Mouse (Mus musculus) kidney, adult 18-20 months (tissue): Measurements from ENCODE around the gene Pik3r2.

Experiments
- DNase-seq: peaks from one replicate; pipeline ENCODE4 v3.0.0; 2021

Pik3r2 gene

GRCm38 (mm10) chr8:70772075-70772474, 4.4 kb downstream of the Pik3r2 start:
- DNase-seq, result no peak

DNA sequence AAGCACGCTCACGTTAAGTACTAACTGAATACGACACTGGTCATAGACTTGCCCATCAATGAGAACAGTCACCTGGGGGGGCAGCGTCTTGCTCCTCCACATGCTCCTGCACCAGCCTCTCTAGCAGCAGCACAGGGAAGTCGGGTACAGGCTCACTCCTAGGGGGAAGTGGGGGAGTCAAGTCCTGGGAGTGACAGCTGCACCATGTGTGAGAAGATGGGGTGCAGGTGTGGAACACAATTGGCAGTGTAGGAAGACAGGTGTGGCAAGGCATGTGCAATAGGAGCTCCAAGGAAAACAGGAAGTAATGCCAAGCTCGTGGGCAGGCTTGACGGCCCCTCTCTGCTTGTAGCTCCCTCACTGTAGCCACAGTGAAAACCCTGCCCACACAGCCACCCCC, 5.3 kb downstream of the Pik3r2 start:
- no peak for DNase-seq

DNA sequence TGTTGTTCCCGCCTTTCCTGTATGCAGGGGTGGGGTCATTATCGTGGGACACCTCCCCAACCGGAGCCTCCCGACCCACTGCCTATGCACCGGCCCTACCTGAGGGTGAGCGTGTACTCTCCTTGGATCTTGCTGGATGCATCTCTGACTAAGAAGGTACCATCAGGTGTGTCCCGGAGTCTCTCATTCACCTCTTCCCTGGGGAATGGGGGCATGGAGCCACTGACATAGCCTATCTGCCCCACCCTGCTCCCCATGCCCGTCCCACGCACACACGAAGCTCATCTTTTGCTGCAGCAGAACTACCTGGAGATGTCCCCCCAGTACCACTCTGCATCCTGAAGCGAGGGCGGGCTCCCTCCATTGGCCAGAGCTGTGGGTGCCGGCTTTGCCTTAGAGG, 5.8 kb downstream of the Pik3r2 start:
- no peak for DNase-seq

DNA sequence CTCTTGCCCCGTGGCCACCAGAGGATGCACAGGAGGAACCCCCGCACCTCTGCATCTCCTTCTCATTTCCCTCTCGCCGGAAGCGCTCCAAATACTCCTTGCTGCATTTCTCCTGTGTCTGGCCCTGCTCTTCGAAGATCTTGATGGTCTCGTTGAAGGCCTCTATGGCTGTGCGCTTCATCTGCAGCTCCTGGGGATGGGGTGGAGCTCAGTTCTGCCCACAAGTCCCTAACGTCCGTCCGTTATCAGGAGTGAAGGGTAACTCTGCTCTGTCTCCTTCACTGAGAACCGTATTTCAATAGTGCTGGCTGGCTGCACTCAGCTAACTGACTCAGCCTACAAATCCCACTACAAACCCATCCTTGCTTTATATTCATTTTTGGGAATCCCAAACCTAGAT, 6.7 kb downstream of the Pik3r2 start:
- no peak for DNase-seq

- peak; percentile 95 for DNase-seq
These were observed 7.2 kb downstream of the Pik3r2 start for GRCm38 (mm10) chr8:70769359-70769758.

DNA sequence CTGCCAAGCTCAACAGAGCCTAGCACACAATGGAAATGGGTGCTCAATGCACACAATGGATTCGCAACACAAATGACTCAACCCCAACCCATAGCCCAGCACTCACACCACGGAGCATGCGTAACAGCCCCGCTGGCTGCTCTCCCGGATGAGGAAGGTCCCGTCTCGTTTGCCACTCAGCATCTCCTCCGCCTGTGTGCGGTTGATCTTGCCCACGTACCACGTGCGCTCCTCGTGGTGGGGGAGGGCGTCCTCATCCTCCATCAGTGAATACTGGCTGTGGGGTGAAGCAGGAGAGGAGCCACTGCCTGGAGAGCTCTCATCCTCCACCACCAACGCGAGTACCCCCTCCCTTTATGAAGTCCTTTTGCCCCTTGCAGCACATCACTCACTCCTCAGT, 7.6 kb downstream of the Pik3r2 start:
- DNase-seq, result no peak

- DNase-seq, result no peak
These were observed 8.2 kb downstream of the Pik3r2 start for GRCm38 (mm10) chr8:70768231-70768776.

DNA sequence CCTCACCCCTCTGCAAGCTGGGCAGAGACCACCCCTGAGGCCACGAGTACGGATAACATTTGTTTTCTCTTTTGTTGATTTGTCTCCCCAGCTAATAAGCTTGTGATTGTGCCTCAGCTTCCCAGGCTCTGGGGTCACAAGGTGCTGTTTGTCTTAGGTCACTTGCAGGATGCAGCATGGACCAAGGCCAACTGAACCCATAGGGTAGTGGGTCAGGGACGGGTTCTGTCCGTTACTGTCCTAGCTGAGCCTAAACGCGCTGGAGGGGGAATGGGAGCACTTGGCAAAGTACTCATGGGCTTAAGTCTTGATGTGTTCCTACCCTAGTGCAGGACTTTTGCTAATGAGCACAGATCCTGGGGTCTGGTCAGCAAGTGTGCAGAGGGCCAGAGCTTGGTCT, 9.0 kb downstream of the Pik3r2 start:
- no peak for DNase-seq

DNA sequence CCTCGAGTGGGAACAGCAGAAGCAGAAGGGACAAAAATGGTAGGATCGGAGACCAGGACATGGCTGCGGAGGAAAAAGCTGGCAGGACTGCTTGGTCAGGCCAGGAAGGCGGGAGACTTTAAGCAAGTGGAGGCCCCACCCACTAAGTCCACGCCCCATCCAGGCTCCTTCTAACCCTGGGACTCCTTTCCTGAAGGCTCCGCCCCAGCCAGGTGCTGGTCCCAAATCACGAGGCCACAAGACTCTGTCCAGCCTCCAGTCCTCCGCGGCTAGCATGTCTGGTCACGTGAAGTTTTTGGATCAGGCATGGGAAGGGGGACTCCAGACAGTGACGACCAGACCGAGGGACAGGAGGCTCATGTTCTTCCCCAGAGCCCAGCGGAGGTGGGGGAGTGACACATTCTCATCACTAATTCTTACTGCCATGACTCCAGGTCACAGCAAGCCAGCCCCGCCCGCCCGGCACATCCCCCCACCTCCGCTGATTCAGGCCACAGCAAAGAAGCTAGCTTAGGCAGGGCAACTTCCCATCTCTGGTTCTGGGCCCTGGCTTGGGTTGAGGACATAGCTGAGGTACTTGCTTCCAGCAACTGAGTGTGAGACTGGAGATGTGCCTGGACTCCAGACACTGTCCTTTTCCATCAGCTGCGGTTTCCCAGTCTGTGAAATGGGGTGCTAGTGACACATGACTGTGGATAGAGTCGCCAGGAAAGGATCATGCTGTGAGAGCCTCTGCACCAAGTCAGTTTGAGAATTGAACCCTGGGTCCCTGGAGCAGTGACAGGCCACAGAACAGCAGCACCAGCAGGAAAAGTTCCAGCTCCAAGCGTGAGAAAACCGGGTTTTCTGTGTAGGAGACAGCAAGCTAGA, 9.7 kb downstream of the Pik3r2 start:
- peak; percentile 91 for DNase-seq

DNA sequence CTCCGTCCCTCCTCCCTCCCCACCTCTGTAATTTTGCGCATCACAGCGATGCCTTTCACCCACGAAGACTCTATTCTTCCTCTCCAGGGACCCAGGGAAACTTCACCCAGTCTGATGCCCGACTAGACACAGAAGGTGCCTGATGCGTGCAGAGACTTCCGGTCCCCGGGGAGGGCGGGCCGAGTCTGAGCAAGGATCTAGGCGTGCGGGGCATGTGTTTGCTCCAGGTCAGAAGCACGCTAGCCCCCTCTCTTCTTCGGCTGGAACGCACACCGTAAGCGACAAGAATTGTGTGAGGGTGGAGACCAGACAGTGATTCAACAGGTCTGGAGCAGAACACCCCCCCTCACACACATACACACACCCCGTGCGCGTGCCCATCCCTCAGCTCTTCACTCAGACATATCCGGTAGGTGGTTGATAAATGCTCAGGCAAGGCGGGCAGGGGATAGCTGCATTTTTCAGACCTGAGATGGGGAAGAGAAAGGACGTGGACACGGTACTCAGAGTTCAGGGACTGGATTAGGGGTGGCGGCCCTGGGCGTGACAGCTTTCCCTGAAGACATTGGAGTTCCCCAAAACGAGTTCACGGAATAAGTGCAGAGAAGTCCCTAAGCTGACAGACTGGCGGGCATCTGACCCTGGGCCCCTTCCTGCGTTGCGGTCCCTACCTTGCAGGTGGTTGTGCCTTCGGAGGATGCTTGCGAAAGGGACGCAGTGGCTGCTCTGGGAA, 10.5 kb downstream of the Pik3r2 start:
- DNase-seq, result peak; percentile 47

- DNase-seq, result no peak
These were observed 11.2 kb downstream of the Pik3r2 start for GRCm38 (mm10) chr8:70765329-70765728.

- DNase-seq, result no peak
These were observed 11.8 kb downstream of the Pik3r2 start for GRCm38 (mm10) chr8:70764676-70765075.

GRCm38 (mm10) chr8:70764026-70764425, 12.5 kb downstream of the Pik3r2 start:
- DNase-seq, result no peak

DNA sequence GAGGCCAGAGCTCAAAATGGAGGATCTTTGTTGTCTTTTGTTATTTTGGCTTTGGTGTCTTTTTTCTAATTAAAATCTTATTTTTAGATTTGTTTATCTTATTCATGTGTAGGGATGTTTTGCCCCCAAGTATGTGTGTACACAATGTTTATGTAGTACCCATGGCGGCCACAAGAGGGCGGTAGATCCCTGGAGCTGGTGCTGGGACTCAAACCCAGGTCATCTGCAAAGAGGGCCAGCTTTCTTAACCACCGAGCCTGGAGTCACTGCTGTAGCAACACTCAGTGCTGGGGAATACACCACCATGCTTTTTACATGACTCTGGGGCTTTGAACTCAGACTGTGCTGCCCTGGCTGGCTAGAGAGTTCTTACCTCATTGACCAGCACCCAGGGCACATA, 13.2 kb downstream of the Pik3r2 start:
- DNase-seq, result peak; percentile 69

DNA sequence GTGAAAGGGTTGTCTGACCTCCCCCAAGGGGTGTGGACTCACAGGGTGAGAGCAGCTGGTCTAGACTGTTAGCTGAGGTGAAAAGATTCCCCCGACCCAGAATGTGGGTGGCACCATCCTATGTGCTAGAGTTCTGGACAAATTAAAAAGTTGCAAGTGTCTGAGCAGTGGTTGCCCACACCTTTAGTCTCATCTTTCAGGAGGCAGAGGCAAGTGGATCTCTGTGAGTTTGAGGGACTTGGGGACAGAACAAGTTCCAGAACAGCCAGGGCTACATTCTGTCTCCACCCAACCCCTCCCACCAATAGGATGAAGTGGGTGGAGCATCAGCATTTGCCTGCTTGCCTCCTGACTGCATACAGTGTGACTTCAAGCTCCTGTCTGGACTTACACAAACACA, 14.4 kb downstream of the Pik3r2 start:
- no peak for DNase-seq

DNA sequence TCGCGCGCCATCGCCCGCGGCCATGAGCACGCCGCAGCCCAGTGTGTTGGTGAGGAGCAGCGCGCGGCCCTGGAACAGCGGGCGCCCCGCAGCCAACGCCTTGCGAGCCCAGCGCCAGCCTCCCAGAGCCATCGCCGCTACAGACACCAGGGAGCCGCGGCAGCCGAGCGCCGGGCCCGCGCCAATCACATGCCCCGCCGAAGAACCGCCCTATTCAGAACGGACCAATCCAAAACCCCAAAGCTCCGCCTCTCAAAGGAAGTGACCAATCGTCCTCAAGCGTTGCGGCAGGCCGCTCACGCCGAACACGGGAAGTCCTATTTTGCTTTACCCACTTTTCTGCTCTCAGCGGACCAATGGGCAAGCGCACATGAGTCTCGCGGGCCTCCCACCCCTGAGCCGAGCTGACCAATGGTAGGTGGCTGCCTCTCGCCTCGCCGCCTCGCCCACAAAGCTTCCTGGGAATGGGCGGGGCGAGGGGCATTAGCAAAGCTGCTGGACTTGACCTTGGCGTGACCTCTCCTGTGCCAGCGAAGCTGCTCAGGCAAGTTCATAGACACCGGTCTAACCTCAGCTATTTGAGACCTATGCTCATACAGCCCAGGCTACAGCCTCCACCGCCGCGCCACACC, 15.6 kb downstream of the Pik3r2 start, which contains the start of gene Mpv17l2:
Gene Mpv17l2 (minus strand): TSS at position 172 of the 632 bp plus-strand sequence.
- DNase-seq, result peak; percentile 92

- no peak for DNase-seq
These were observed 16.2 kb downstream of the Pik3r2 start for GRCm38 (mm10) chr8:70760350-70760749.

GRCm38 (mm10) chr8:70758616-70759561, 17.6 kb downstream of the Pik3r2 start:
- peak; percentile 47 for DNase-seq

DNA sequence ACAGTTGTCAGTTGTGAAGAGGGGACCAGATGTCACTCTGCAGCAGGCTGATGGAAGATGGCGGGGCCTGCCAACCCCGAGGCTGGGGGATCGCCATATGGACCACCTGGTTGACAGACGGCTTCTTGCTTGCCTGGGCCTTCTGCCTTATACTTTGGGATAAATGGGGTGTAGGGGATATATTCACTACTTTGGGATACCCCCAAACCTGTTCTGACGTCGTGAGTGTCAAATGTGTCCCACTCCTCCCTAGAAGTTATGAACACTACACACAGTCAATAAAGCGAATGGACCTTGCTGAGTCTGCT, 18.3 kb downstream of the Pik3r2 start:
- no peak for DNase-seq

- no peak for DNase-seq
These were observed 18.8 kb downstream of the Pik3r2 start for GRCm38 (mm10) chr8:70757523-70758307.

DNA sequence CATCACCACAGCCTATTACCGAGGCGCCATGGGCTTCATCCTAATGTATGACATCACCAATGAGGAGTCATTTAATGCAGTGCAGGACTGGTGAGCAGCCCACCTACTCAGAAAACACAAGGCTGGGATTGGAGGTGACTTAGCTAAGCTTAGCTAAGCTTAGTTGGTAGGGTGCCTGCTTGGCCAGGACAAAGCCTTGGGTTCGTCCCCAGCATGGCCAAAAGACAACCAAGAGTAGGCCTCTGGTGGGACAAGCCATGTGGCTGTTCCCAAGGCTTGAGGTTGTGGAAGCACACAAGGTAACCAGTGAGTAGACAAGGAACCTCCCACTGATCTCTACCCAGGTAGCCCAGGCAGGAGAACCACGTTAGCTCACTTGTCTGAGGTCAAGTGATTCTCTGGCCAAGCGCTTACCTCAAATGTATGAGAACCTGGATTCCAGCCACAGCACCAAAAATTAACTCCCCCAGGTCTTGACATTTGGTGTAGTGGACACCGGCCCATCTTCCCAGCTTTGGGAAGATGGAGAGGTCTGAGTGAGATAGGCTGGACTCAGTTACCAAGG, 20.0 kb downstream of the Pik3r2 start:
- DNase-seq, result no peak
